ENCODE assay signal across 10 mouse cellular contexts in genomic region chr6:84272520-84273311, GRCm38 (mm10).
DNase-seq lines count a peak whose midpoint lies in the region; ATAC-seq and TF ChIP-seq lines count a peak whose summit lies in the region.
"Had no signal": no experiment of that assay in that cellular context is flagged by ENCODE, and none has a peak within 500 bp of the region (broad histone marks: within the 10 kb centered on the region; RNA-seq: fewer than 3 reads in every experiment).

No protein-coding gene starts in this region.

- TF ChIP-seq CTCF in brain, embryonic 14.5 days (IDR thresholded peaks at IDR 0.05; ENCODE audit: borderline replicate concordance, extremely low read depth, insufficient read depth, insufficient read length) = peak; percentile 23; the same call in 1 of the 2 replicates
- no peak for TF ChIP-seq CTCF in heart, postnatal 0 days (IDR thresholded peaks at IDR 0.05; ENCODE audit: low read depth)

- no peak overlapping the region for H3K4me3 ChIP-seq in heart, postnatal 0 days (ENCODE audit: low read depth, low read length)
- no peak overlapping the region for H3K4me3 ChIP-seq in midbrain, embryonic 13.5 days (replicated peaks)
- H3K4me3 ChIP-seq: embryonic facial prominence, embryonic 12.5 days had no signal

- peak overlapping the region; percentile 13; the same call in 1 of the 2 replicates for H3K27ac ChIP-seq in heart, postnatal 0 days (ENCODE audit: low read depth)
- no peak overlapping the region for H3K27ac ChIP-seq in midbrain, embryonic 13.5 days
- H3K27ac ChIP-seq: embryonic facial prominence, embryonic 12.5 days; liver, embryonic 14.5 days had no signal

- H3K9me3 ChIP-seq in heart, postnatal 0 days (replicated peaks; ENCODE audit: control insufficient read depth, low read length) = no peaks in the 10 kb centered on the region
- H3K9me3 ChIP-seq in midbrain, embryonic 13.5 days = no peaks in the 10 kb centered on the region
- H3K9me3 ChIP-seq: embryonic facial prominence, embryonic 12.5 days had no signal

- DNase-seq in cerebellum, postnatal 25 days = peak; percentile 31 to 51
- DNase-seq in brain, embryonic 14.5 days (ENCODE audit: low read depth) = peak; percentile 90
- peak; percentile 24 for DNase-seq in heart, postnatal 0 days (ENCODE audit: low spot score)
- peak; percentile 55 to 81 for DNase-seq in kidney, postnatal 36 days
- no peak for DNase-seq in thymus, postnatal 10 days (ENCODE audit: low spot score in 2 of 2)

- ATAC-seq in cerebellum, adult (ENCODE audit: insufficient number of reproducible peaks, low FRiP score, low TSS enrichment) = no peak
- 0 out of 2 replicates have a peak, but pooled peaks have one; percentile 34 for ATAC-seq in heart, postnatal 0 days (ENCODE audit: insufficient read depth, low read depth)
- ATAC-seq in midbrain, embryonic 13.5 days = peak; percentile 93
- no peak for ATAC-seq in megakaryocyte, adult 5-6 weeks (ENCODE audit: poor library complexity, severe bottlenecking)

- no peaks in the 10 kb centered on the region for H3K36me3 ChIP-seq in heart, postnatal 0 days (replicated peaks; ENCODE audit: control insufficient read depth, insufficient read depth, low read length)
- no peaks in the 10 kb centered on the region for H3K36me3 ChIP-seq in midbrain, embryonic 13.5 days
- H3K36me3 ChIP-seq: embryonic facial prominence, embryonic 12.5 days had no signal

- H3K27me3 ChIP-seq in heart, postnatal 0 days (ENCODE audit: control insufficient read depth, insufficient read depth, low read length) = no peaks in the 10 kb centered on the region
- no peaks in the 10 kb centered on the region for H3K27me3 ChIP-seq in midbrain, embryonic 13.5 days
- H3K27me3 ChIP-seq: embryonic facial prominence, embryonic 12.5 days had no signal

- no peak overlapping the region for H3K4me2 ChIP-seq in heart, postnatal 0 days (ENCODE audit: low read depth, low read length)
- no peak overlapping the region for H3K4me2 ChIP-seq in midbrain, embryonic 13.5 days (replicated peaks)
- H3K4me2 ChIP-seq: embryonic facial prominence, embryonic 12.5 days had no signal

- TF ChIP-seq POLR2A in brain, embryonic 14.5 days (IDR thresholded peaks at IDR 0.05; ENCODE audit: borderline replicate concordance, extremely low read depth, insufficient read depth, insufficient read length, poor library complexity, severe bottlenecking) = no peak

- WGBS in heart, postnatal 0 days = 69% methylated on average over 6 of the region's 6 CpGs
- WGBS in midbrain, embryonic 13.5 days = 67% methylated on average over 6 of the region's 6 CpGs

- TF ChIP-seq EP300 in heart, postnatal 0 days (IDR thresholded peaks at IDR 0.05; ENCODE audit: low read depth) = no peak

- peaks cover 21% of the 10 kb centered on the region for H3K4me1 ChIP-seq in heart, postnatal 0 days (ENCODE audit: control insufficient read depth, insufficient read depth)
- peaks cover 11% of the 10 kb centered on the region for H3K4me1 ChIP-seq in midbrain, embryonic 13.5 days (replicated peaks)

- H3K9ac ChIP-seq in heart, postnatal 0 days (replicated peaks; ENCODE audit: low read depth, low read length) = no peak overlapping the region
- H3K9ac ChIP-seq in midbrain, embryonic 13.5 days (replicated peaks) = no peak overlapping the region
- H3K9ac ChIP-seq: embryonic facial prominence, embryonic 12.5 days; liver, embryonic 14.5 days had no signal

Comparison
In these comparisons a context has a peak if more than half of its experiments do, and no peak if none do; other contexts are left out.
1. DNase-seq: peak in cerebellum, postnatal 25 days (2 of 2), brain, embryonic 14.5 days (single experiment), heart, postnatal 0 days (single experiment) and kidney, postnatal 36 days (2 of 2); none in thymus, postnatal 10 days (0 of 2).
2. ATAC-seq: peak in heart, postnatal 0 days (single experiment) and midbrain, embryonic 13.5 days (single experiment); none in cerebellum, adult (single experiment) and megakaryocyte, adult 5-6 weeks (single experiment).